8 mouse cellular contexts compared by ENCODE assay signal in the genomic region with DNA sequence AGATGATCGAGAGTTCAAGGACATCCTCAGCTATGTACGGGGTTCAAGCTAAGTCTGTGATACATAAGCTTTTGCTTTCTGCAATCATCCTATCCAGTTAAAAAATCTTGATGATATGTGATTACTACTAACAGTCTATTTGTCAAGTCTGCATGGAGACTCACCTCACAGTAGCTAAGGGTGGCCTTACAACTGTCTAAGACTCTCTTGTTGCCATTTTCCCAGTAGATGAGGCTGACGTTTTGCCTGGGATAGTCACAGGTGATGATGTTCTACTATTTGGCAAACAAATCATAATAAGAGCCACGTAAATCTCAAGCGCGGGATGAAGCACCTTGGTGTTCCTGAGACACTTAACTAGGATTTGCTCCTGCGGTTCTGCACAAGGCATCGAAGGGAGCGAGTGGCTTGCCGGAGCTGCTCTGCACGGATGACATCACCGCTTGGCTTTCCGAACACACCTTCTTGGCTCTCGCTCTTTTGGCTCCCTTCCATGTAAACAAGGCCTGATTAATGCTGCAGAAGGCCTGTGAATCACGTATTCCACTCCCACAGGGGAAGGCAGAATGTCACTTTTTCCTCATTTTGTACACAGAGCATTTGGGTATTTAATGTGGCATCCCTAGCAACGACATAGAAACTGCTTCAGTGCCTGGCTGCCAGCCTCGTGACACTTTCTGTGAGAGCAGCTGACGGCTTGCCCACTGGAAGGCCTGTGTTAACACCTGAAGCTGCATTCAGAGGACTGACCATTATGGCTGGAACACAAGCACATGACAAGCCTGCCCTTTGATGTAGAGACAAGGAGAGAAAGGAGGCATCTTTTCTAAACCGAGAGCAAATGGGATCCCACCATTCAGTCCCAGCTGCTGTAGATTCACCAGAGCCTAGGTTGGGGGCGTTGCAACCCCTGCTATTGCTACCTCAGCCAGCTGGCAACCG.
A peak's percentile ranks its signal among the peaks of the same experiment; 100 is the strongest.
DNase-seq lines count a peak whose midpoint lies in the region; ATAC-seq and TF ChIP-seq lines count a peak whose summit lies in the region.

No protein-coding gene starts in this region.

- no peak overlapping the region for H3K4me3 ChIP-seq in liver, embryonic 11.5 days (ENCODE audit: low read depth, low read length)
- H3K4me3 ChIP-seq in forebrain, embryonic 16.5 days (replicated peaks; ENCODE audit: low read length) = no peak overlapping the region
- no peak overlapping the region for H3K4me3 ChIP-seq in midbrain, embryonic 12.5 days
- no peak overlapping the region for H3K4me3 ChIP-seq in thymus, adult 2 months (ENCODE audit: control insufficient read depth, insufficient read depth, low read length)

- no peaks in the 10 kb centered on the region for H3K36me3 ChIP-seq in liver, embryonic 11.5 days (ENCODE audit: control insufficient read depth, insufficient read depth, low read length)
- no peaks in the 10 kb centered on the region for H3K36me3 ChIP-seq in forebrain, embryonic 16.5 days (ENCODE audit: control insufficient read depth, insufficient read depth)
- H3K36me3 ChIP-seq in midbrain, embryonic 12.5 days = no peaks in the 10 kb centered on the region
- H3K36me3 ChIP-seq in thymus, adult 2 months (ENCODE audit: control insufficient read depth, insufficient read depth, low read length) = no peaks in the 10 kb centered on the region

- H3K4me1 ChIP-seq in liver, embryonic 11.5 days (replicated peaks; ENCODE audit: control insufficient read depth, insufficient read depth, low read length) = no peaks in the 10 kb centered on the region
- H3K4me1 ChIP-seq in forebrain, embryonic 16.5 days (replicated peaks; ENCODE audit: control insufficient read depth, insufficient read depth, low read length) = peaks cover 7% of the 10 kb centered on the region
- no peaks in the 10 kb centered on the region for H3K4me1 ChIP-seq in midbrain, embryonic 12.5 days
- H3K4me1 ChIP-seq in thymus, adult 2 months (replicated peaks; ENCODE audit: control insufficient read depth, insufficient read depth, low read length) = peaks cover 2% of the 10 kb centered on the region; the same call in 1 of the 2 replicates

- ATAC-seq in liver, embryonic 11.5 days (replicated peaks; ENCODE audit: low FRiP score) = no peak
- ATAC-seq in forebrain, embryonic 16.5 days = peak; percentile 95
- ATAC-seq in midbrain, embryonic 12.5 days (ENCODE audit: low FRiP score, low read depth) = peak; percentile 65

- no peaks in the 10 kb centered on the region for H3K27me3 ChIP-seq in liver, embryonic 11.5 days (replicated peaks; ENCODE audit: control insufficient read depth, insufficient read depth, low read length)
- no peaks in the 10 kb centered on the region for H3K27me3 ChIP-seq in forebrain, embryonic 16.5 days (replicated peaks; ENCODE audit: control insufficient read depth, insufficient read depth, low read length)
- H3K27me3 ChIP-seq in midbrain, embryonic 12.5 days = no peaks in the 10 kb centered on the region
- no peaks in the 10 kb centered on the region for H3K27me3 ChIP-seq in thymus, adult 2 months (ENCODE audit: control insufficient read depth, insufficient read depth, low read length)

- DNase-seq in liver = peak; percentile 4
- DNase-seq in liver, embryonic 11.5 days (ENCODE audit: low spot score) = no peak
- peak; percentile 67 for DNase-seq in heart, postnatal 25 days (ENCODE audit: low spot score)
- DNase-seq in layer of hippocampus, postnatal 10 days (ENCODE audit: low spot score in 2 of 2) = peak; percentile 71 to 76
- peak; percentile 35 for DNase-seq in urinary bladder, adult 2 months (ENCODE audit: low spot score)
- DNase-seq in thymus, adult 2 months = no peak

- TF ChIP-seq CTCF in thymus, adult 2 months (IDR thresholded peaks at IDR 0.05; ENCODE audit: borderline replicate concordance, control insufficient read depth, extremely low read depth, insufficient read depth, low read length, poor library complexity) = no peak

- no peak overlapping the region for H3K27ac ChIP-seq in liver, embryonic 11.5 days (ENCODE audit: low read depth, low read length)
- no peak overlapping the region for H3K27ac ChIP-seq in forebrain, embryonic 16.5 days (ENCODE audit: low read length)
- no peak overlapping the region for H3K27ac ChIP-seq in midbrain, embryonic 12.5 days (replicated peaks)
- H3K27ac ChIP-seq in thymus, adult 2 months (ENCODE audit: control insufficient read depth, insufficient read depth, low read length) = no peak overlapping the region

- intact Hi-C loops in heart, postnatal 25 days (cut with DNase I) = loop anchor here (10.0 kb wide), 1 partner anchor 254 kb away; no protein-coding TSS in a partner anchor

- H3K9me3 ChIP-seq in liver, embryonic 11.5 days (ENCODE audit: control insufficient read depth, low read length) = no peaks in the 10 kb centered on the region
- no peaks in the 10 kb centered on the region for H3K9me3 ChIP-seq in forebrain, embryonic 16.5 days (ENCODE audit: control insufficient read depth, low read length)
- H3K9me3 ChIP-seq in midbrain, embryonic 12.5 days = no peaks in the 10 kb centered on the region

- no peak for TF ChIP-seq POLR2A in thymus, adult 2 months (IDR thresholded peaks at IDR 0.05; ENCODE audit: control insufficient read depth, extremely low read depth, insufficient read depth, low read length, poor library complexity)

- H3K9ac ChIP-seq in liver, embryonic 11.5 days (ENCODE audit: low read depth, low read length) = no peak overlapping the region
- H3K9ac ChIP-seq in forebrain, embryonic 16.5 days (replicated peaks; ENCODE audit: low read depth, low read length) = no peak overlapping the region
- H3K9ac ChIP-seq in midbrain, embryonic 12.5 days (replicated peaks) = no peak overlapping the region

- no peak overlapping the region for H3K4me2 ChIP-seq in liver, embryonic 11.5 days
- H3K4me2 ChIP-seq in forebrain, embryonic 16.5 days (ENCODE audit: low read length) = peak overlapping the region; percentile 1; the same call in 1 of the 2 replicates
- no peak overlapping the region for H3K4me2 ChIP-seq in midbrain, embryonic 12.5 days (replicated peaks)

- 80% methylated on average over 21 of the region's 21 CpGs for WGBS in liver, embryonic 11.5 days
- WGBS in forebrain, embryonic 16.5 days = 35% methylated on average over 21 of the region's 21 CpGs
- 84% methylated on average over 21 of the region's 21 CpGs for WGBS in midbrain, embryonic 12.5 days
- 91% methylated on average over 21 of the region's 21 CpGs for WGBS in thymus, adult 2 months

Comparison
In these comparisons a context has a peak if more than half of its experiments do, and no peak if none do; other contexts are left out.
1. DNase-seq: peak in liver (single experiment), heart, postnatal 25 days (single experiment), layer of hippocampus, postnatal 10 days (2 of 2) and urinary bladder, adult 2 months (single experiment); none in liver, embryonic 11.5 days (single experiment) and thymus, adult 2 months (single experiment).